Mouse (Mus musculus) activated CD4-positive, CD25-positive, alpha-beta regulatory T cell, adult 4 months (primary cell): ENCODE measurements around the gene Tom1l2. TPM values are rescaled to one million over a fixed set of nuclear protein-coding genes. Genes with fewer than 3 reads are reported as not detected.

ENCODE experiments used
- polyA plus RNA-seq, 2 experiments: library from polyadenylated mRNA; unstranded; fragments of 100-300 nt; shearing (Covaris generic); gene quantifications; one replicate each; pipeline ENCODE4 v1.2.1; 2017

Gene Tom1l2
- polyA plus RNA-seq, 2 experiments from 2014 or later = 15.2 to 20.8 TPM

Other genes with a start within 250 kb of the Tom1l2 start
- 10 to 100 TPM in 1 of 2 experiments, 1 to 10 TPM in 1; 7.6 to 11.3 TPM for gene Rai1, start 247.9 kb downstream of the Tom1l2 start, polyA plus RNA-seq
- 10 to 100 TPM; 23.6 to 35.9 TPM for gene Srebf1, start 130.3 kb downstream of the Tom1l2 start, polyA plus RNA-seq
- under 1 TPM; 0.22 to 0.34 TPM for gene Drc3, start 424 bp upstream of the Tom1l2 start, polyA plus RNA-seq
- gene Gid4, start 64.2 kb upstream of the Tom1l2 start, polyA plus RNA-seq = 10 to 100 TPM; 10.1 to 11.7 TPM
- 10 to 100 TPM; 35.3 to 36.3 TPM for gene Atpaf2, start 65.6 kb upstream of the Tom1l2 start, polyA plus RNA-seq
- gene Drg2, start 101.7 kb upstream of the Tom1l2 start, polyA plus RNA-seq = 10 to 100 TPM; 49.7 to 57.8 TPM
- under 1 TPM in 1 of 2 experiments, not detected in 1; 0.03 TPM for gene Myo15, start 116.4 kb upstream of the Tom1l2 start, polyA plus RNA-seq
- gene Alkbh5, start 183.5 kb upstream of the Tom1l2 start, polyA plus RNA-seq = 10 to 100 TPM; 31.4 to 40.9 TPM